Mouse (Mus musculus) megakaryocyte, embryonic 14.5 days (primary cell): ENCODE results near the gene Exosc5. TPM values are rescaled to one million over a fixed set of nuclear protein-coding genes. Genes with fewer than 3 reads are reported as not detected.

Source experiments
- H3K27me3 ChIP-seq: replicated peaks from 2 replicates; pipeline ENCODE3; 2012; ENCODE audit warnings: inconsistent platforms
- H3K36me3 ChIP-seq: replicated peaks from 2 replicates; pipeline ENCODE3; 2012; ENCODE audit warnings: low read length, inconsistent platforms, mixed read lengths
- H3K4me1 ChIP-seq: 2 replicates; pipeline ENCODE4 v1.6.1; 2012; ENCODE audit warnings: inconsistent platforms
- H3K4me3 ChIP-seq: replicated peaks from 2 replicates; pipeline ENCODE3; 2012; ENCODE audit warnings: moderate library complexity, mild to moderate bottlenecking, inconsistent platforms
- H3K9me3 ChIP-seq: 2 replicates; pipeline ENCODE4 v1.6.1; 2012; ENCODE audit warnings: inconsistent platforms
- FLI1 ChIP-seq: IDR thresholded peaks from 2 replicates; pipeline ENCODE4 v1.6.1; 2012; ENCODE audit warnings: low read length, inconsistent platforms, mixed read lengths
- GATA1 ChIP-seq: IDR thresholded peaks from 3 replicates; pipeline ENCODE4 v1.6.1; 2012; ENCODE audit warnings: mixed read lengths, low read length, inconsistent platforms, borderline replicate concordance
- polyA plus RNA-seq: library from polyadenylated mRNA; stranded (reverse); fragments of >175 nt; gene quantifications from 2 replicates; pipeline ENCODE4 v1.2.3, GENCODE M21; 2012; ENCODE audit warnings: low replicate concordance; ENCODE audit not compliant: insufficient read depth

The Exosc5 gene
- polyA plus RNA-seq, 1 experiment = 233 TPM

GRCm38 (mm10) chr7:25620101-25620500 lies 38.9 kb upstream of the Exosc5 start:
- Histone ChIP-seq H3K4me3 (peak overlapping the region; percentile 95), H3K36me3 (peaks cover 48% of the 10 kb centered on the region)

GRCm38 (mm10) chr7:25620751-25621150 lies 38.2 kb upstream of the Exosc5 start:
- Histone ChIP-seq H3K36me3 (peaks cover 54% of the 10 kb centered on the region), H3K4me3 (no peak overlapping the region), H3K4me1 (peaks cover 50% of the 10 kb centered on the region), H3K27me3 (no peaks in the 10 kb centered on the region), H3K9me3 (no peaks in the 10 kb centered on the region)
- TF ChIP-seq GATA1 (no peak), FLI1 (no peak)

More at GRCm38 (mm10) chr7:25620101-25620500, 38.9 kb upstream of the Exosc5 start:
- Histone ChIP-seq H3K4me1 (peaks cover 47% of the 10 kb centered on the region), H3K27me3 (no peaks in the 10 kb centered on the region), H3K9me3 (no peaks in the 10 kb centered on the region)
- TF ChIP-seq FLI1 = no peak
- TF ChIP-seq GATA1 = no peak

- Histone ChIP-seq H3K4me3 (no peak overlapping the region), H3K27me3 (peaks cover 11% of the 10 kb centered on the region), H3K9me3 (no peaks in the 10 kb centered on the region), H3K36me3 (peaks cover 67% of the 10 kb centered on the region), H3K4me1 (peaks cover 63% of the 10 kb centered on the region)
- TF ChIP-seq GATA1 = no peak
- TF ChIP-seq FLI1 = no peak
Measured at GRCm38 (mm10) chr7:25623857-25624370, 35.0 kb upstream of the Exosc5 start.

GRCm38 (mm10) chr7:25624851-25625250 lies 34.1 kb upstream of the Exosc5 start:
- no peak for TF ChIP-seq FLI1
- no peak for TF ChIP-seq GATA1
- Histone ChIP-seq H3K4me1 (peaks cover 66% of the 10 kb centered on the region), H3K4me3 (peak overlapping the region; percentile 28), H3K9me3 (no peaks in the 10 kb centered on the region), H3K27me3 (peaks cover 12% of the 10 kb centered on the region), H3K36me3 (peaks cover 76% of the 10 kb centered on the region)

- Histone ChIP-seq H3K4me3 (no peak overlapping the region), H3K9me3 (no peaks in the 10 kb centered on the region), H3K4me1 (peaks cover 70% of the 10 kb centered on the region), H3K27me3 (peaks cover 12% of the 10 kb centered on the region), H3K36me3 (peaks cover 81% of the 10 kb centered on the region)
- no peak for TF ChIP-seq GATA1
- no peak for TF ChIP-seq FLI1
Measured at GRCm38 (mm10) chr7:25625594-25626250, 33.2 kb upstream of the Exosc5 start.

GRCm38 (mm10) chr7:25626509-25627430 lies 32.2 kb upstream of the Exosc5 start, which contains the start of gene B3gnt8:
Gene B3gnt8 (plus strand): TSS chr7:25626654.
- Histone ChIP-seq H3K27me3 (peaks cover 15% of the 10 kb centered on the region), H3K4me3 (peak within 1 kb of the TSS; percentile 91), H3K4me1 (peaks cover 80% of the 10 kb centered on the region), H3K36me3 (peaks cover 81% of the 10 kb centered on the region), H3K9me3 (no peaks in the 10 kb centered on the region)
- no peak for TF ChIP-seq FLI1
- no peak for TF ChIP-seq GATA1

GRCm38 (mm10) chr7:25627431-25628322 lies 31.3 kb upstream of the Exosc5 start:
- Histone ChIP-seq H3K9me3 (no peaks in the 10 kb centered on the region), H3K4me1 (peaks cover 89% of the 10 kb centered on the region), H3K36me3 (peaks cover 81% of the 10 kb centered on the region), H3K4me3 (peak overlapping the region; percentile 91), H3K27me3 (peaks cover 15% of the 10 kb centered on the region)
- TF ChIP-seq FLI1 (no peak), GATA1 (no peak)

- H3K9me3 ChIP-seq = no peaks in the 10 kb centered on the region
- H3K4me1 ChIP-seq = peaks cover 95% of the 10 kb centered on the region
- peak overlapping the region; percentile 91 for H3K4me3 ChIP-seq
- TF ChIP-seq FLI1 (no peak), GATA1 (no peak)
- peaks cover 15% of the 10 kb centered on the region for H3K27me3 ChIP-seq
- H3K36me3 ChIP-seq = peaks cover 81% of the 10 kb centered on the region
Measured at GRCm38 (mm10) chr7:25628323-25628620, 30.7 kb upstream of the Exosc5 start.

- Histone ChIP-seq H3K27me3 (peaks cover 18% of the 10 kb centered on the region), H3K4me3 (peak overlapping the region; percentile 83), H3K9me3 (no peaks in the 10 kb centered on the region), H3K4me1 (peaks cover 86% of the 10 kb centered on the region), H3K36me3 (peaks cover 90% of the 10 kb centered on the region)
- TF ChIP-seq FLI1 = no peak
- no peak for TF ChIP-seq GATA1
Measured at GRCm38 (mm10) chr7:25632679-25633078, 26.3 kb upstream of the Exosc5 start.
